Mouse (Mus musculus): Measurements from ENCODE around the gene Adgb. TPM values are rescaled to one million over a fixed set of nuclear protein-coding genes. Genes with fewer than 3 reads are reported as not detected.

The Adgb gene
- polyA plus RNA-seq, 1 experiment from 2014 or later, result 0.39 TPM

DNA sequence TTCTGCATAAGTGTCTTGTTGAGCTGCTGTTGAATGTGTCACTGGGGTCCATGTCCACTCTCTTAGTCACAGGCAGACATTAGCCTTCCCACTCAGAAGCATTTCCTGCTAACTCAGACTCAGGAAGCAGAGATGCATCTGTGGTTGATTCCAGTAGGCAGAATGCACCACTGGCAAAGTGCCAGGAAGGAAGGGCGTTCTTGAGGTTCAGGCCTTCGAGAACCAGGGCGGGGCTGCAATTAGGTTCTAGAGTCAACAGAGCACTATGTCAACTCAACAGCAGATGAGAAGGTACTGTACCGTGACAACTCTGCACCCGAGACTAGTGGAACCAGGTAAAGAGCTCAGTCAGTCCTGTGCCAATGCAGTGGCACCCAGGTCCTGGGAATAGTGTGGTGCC lies 164.7 kb downstream of the Adgb start:
- WGBS (ENCODE audit: insufficient replicate concordance), result 30% methylated on average over 5 of the region's 5 CpGs
- H3K4me2 ChIP-seq, result no peak overlapping the region

DNA sequence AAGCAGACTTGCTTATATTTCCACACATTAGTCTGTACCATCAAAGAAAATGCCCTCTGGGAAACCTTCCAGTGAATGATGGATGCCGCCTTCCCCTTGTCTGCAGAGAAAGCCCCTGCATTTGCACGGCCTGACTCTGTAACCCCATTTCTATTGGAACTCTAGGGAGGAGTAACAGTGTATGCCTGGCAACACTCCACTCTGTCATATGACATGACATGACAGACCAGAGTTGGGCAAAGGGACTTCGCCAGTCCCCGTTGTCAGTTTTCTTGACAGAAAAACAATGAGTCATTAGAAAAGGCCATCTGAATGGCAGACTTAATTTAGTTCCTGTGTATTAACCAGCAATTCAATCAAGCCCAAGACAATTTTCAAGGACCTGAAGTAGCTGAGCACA lies 167.8 kb downstream of the Adgb start:
- Histone ChIP-seq H3K4me1 (replicated peaks) (no peaks in the 10 kb centered on the region), H3K4me2 (no peak overlapping the region), H3K36me3 (replicated peaks) (no peaks in the 10 kb centered on the region), H3K9ac (no peak overlapping the region), H3K4me3 (replicated peaks) (no peak overlapping the region), H3K9me3 (replicated peaks) (no peaks in the 10 kb centered on the region), H3K27me3 (no peaks in the 10 kb centered on the region), H3K27ac (replicated peaks) (no peak overlapping the region)
- 55% methylated on average over 4 of the region's 4 CpGs for WGBS (ENCODE audit: insufficient replicate concordance)
- ATAC-seq (ENCODE audit: insufficient read depth), result no peak

More for the DNA sequence above, 164.7 kb downstream of the Adgb start:
- Histone ChIP-seq H3K9me3 (replicated peaks) (no peaks in the 10 kb centered on the region), H3K4me1 (replicated peaks) (no peaks in the 10 kb centered on the region), H3K9ac (no peak overlapping the region), H3K4me3 (replicated peaks) (no peak overlapping the region), H3K27ac (replicated peaks) (no peak overlapping the region), H3K27me3 (no peaks in the 10 kb centered on the region), H3K36me3 (replicated peaks) (no peaks in the 10 kb centered on the region)
- no peak for ATAC-seq (ENCODE audit: insufficient read depth)

DNA sequence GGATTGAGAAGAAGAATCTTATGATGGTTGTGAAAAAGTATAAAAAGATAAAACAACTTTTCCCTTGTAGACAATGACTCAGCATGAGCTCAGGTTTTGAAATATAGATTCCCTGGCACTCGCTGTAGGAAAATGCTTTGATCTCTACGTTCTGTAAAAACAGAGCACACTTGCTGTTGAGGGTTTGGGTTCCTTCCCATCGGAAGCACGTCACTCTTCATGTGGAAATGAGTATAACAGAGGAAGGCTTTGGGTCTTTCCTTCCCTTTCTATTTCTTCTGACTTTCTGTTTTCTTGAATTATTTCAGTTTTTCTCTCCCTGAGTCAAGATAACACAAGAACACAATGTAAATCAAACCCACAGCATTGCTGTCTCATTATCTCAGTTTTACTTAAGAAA lies 170.4 kb downstream of the Adgb start:
- H3K9me3 ChIP-seq (replicated peaks), result no peaks in the 10 kb centered on the region
- ATAC-seq (ENCODE audit: insufficient read depth), result no peak
- WGBS (ENCODE audit: insufficient replicate concordance), result 47% methylated on average over 4 of the region's 4 CpGs
- H3K4me1 ChIP-seq (replicated peaks), result no peaks in the 10 kb centered on the region
- H3K4me2 ChIP-seq, result no peak overlapping the region
- H3K27me3 ChIP-seq, result no peaks in the 10 kb centered on the region
- no peaks in the 10 kb centered on the region for H3K36me3 ChIP-seq (replicated peaks)
- H3K9ac ChIP-seq, result no peak overlapping the region
- H3K27ac ChIP-seq (replicated peaks), result no peak overlapping the region
- no peak overlapping the region for H3K4me3 ChIP-seq (replicated peaks)

DNA sequence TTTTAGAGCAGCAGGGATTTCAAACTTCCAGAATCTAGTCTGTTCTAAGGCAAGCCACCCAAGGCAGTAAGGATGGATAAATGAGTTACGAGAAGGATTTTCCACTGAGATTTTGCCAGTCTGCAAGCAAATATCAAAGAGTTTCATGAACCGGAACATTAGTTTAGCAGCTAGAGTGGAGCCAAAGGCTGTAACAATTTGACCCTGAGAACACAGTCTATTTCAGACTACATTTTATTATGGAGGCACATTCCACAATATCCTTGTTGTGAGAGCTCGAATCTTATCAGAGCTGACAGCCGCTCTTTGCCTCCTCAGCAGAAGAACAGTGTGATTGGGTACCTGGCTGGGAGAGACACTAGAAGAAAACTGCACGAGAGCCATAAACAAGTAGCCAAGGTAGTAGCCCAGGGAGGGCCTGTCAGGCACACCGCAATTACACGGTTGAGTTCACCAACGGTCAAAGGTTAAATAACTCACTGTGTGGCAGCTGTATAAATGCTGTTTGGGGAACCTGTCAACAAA lies 171.1 kb downstream of the Adgb start:
- no peak for ATAC-seq (ENCODE audit: insufficient read depth)
- Histone ChIP-seq H3K4me2 (no peak overlapping the region), H3K4me1 (replicated peaks) (no peaks in the 10 kb centered on the region), H3K27me3 (no peaks in the 10 kb centered on the region), H3K9me3 (replicated peaks) (no peaks in the 10 kb centered on the region), H3K4me3 (replicated peaks) (no peak overlapping the region), H3K36me3 (replicated peaks) (no peaks in the 10 kb centered on the region), H3K9ac (no peak overlapping the region), H3K27ac (replicated peaks) (no peak overlapping the region)
- WGBS (ENCODE audit: insufficient replicate concordance), result 57% methylated on average over 8 of the region's 8 CpGs

DNA sequence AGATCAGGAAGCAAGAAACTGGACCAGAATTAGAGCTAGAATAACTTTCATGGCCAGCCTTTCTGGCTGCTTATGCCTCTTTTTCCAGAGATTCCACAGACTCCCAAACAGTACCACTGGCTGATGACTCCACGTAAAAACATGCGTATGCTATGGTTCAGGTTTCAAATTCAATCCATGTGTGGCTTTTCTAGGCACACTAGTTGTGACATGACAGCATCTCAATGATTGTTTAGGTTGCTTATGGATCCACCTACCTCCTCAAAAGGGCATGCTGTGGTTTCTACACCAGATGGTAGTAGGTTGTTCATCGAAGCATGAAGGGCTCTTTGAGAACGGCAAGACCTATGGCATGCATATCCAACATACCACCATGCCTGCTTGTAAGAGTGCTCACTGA lies 172.1 kb downstream of the Adgb start:
- no peaks in the 10 kb centered on the region for H3K9me3 ChIP-seq (replicated peaks)
- H3K4me1 ChIP-seq (replicated peaks), result no peaks in the 10 kb centered on the region
- H3K27ac ChIP-seq (replicated peaks), result no peak overlapping the region
- WGBS (ENCODE audit: insufficient replicate concordance), result 73% methylated on average over 4 of the region's 4 CpGs
- no peak overlapping the region for H3K4me2 ChIP-seq
- no peak for ATAC-seq (ENCODE audit: insufficient read depth)
- H3K9ac ChIP-seq, result no peak overlapping the region
- no peaks in the 10 kb centered on the region for H3K36me3 ChIP-seq (replicated peaks)
- H3K4me3 ChIP-seq (replicated peaks), result no peak overlapping the region
- H3K27me3 ChIP-seq, result no peaks in the 10 kb centered on the region

DNA sequence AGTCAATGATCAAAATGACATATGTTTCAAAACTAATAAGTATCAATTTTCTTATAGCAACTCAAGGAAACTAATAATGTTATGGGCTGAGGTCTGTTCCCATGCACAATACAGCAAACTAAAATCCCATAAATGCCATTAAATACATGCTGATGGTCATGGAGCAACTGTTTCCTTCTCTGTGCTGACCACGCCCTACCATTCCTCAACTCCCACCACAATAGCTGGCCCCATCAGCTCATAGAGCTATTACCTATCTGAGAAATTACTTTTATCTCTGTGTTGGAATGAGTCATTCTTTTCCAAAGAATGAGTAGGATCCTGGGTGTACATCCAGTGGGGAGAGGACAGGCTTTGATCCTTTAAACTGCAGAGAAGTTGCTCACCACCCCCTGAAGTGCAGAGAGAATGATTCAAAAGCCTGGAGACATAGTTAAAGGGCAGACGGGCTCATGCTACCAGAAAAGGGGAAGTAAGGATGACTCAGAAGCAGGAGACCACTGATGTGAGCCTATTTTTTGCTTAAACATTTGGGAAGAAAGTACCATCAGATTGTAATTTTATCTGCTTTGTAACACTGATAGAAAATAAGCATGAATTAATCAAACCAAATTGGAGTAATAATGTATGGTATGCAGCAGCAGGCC lies 184.8 kb downstream of the Adgb start:
- Histone ChIP-seq H3K4me3 (replicated peaks) (no peak overlapping the region), H3K27ac (replicated peaks) (no peak overlapping the region), H3K27me3 (no peaks in the 10 kb centered on the region), H3K4me1 (replicated peaks) (no peaks in the 10 kb centered on the region), H3K9me3 (replicated peaks) (no peaks in the 10 kb centered on the region), H3K9ac (no peak overlapping the region), H3K4me2 (no peak overlapping the region), H3K36me3 (replicated peaks) (no peaks in the 10 kb centered on the region)
- ATAC-seq (ENCODE audit: insufficient read depth), result no peak
- 38% methylated on average over 2 of the region's 2 CpGs for WGBS (ENCODE audit: insufficient replicate concordance)

Other genes with a start within 250 kb of the Adgb start
- 22.0 and 22.3 TPM in 2 replicates for gene Rab32, start 85.9 kb upstream of the Adgb start, polyA plus RNA-seq (2015; fragmentation: Nextera tagmentation; extraction: Ambion mirVana)
- not detected in 2 replicates for gene Gm10944, start 209.0 kb upstream of the Adgb start, polyA plus RNA-seq (2015; fragmentation: Nextera tagmentation; extraction: Ambion mirVana)